Mouse (Mus musculus) MEL (cell line): ENCODE data around the gene Eef1akmt2.

ENCODE experiments used
- BHLHE40 ChIP-seq: IDR thresholded peaks from 2 replicates; pipeline ENCODE4 v1.6.1; 2012; ENCODE audit warnings: low read depth, mild to moderate bottlenecking, inconsistent platforms, low read length, improper control_type of control experiment, borderline replicate concordance
- CHD2 ChIP-seq: IDR thresholded peaks from 2 replicates; pipeline ENCODE4 v1.6.1; 2011; ENCODE audit warnings: low read length, improper control_type of control experiment
- CTCF ChIP-seq, 3 experiments: IDR thresholded peaks in 2 of 3; conservative IDR thresholded peaks in 1 of 3; 2 replicates each; pipeline ENCODE4 v1.5.1; 2011 to 2012; ENCODE audit warnings: low read length in 3 of 3, low read depth in 2 of 3, mild to moderate bottlenecking in 2 of 3, improper control_type of control experiment in 1 of 3, inconsistent platforms in 1 of 3, mixed read lengths in 1 of 3, moderate library complexity in 1 of 3; ENCODE audit not compliant: control insufficient read depth in 1 of 3, insufficient read depth in 1 of 3, poor library complexity in 1 of 3, severe bottlenecking in 1 of 3
- POLR2A ChIP-seq, 2 experiments: IDR thresholded peaks; 2 replicates each; pipeline ENCODE4 v1.6.1; 2011 to 2012; ENCODE audit warnings: low read length in 2 of 2, mild to moderate bottlenecking in 2 of 2, control low read depth in 1 of 2, improper control_type of control experiment in 1 of 2, low read depth in 1 of 2, moderate library complexity in 1 of 2; ENCODE audit not compliant: control insufficient read depth in 1 of 2, insufficient read depth in 1 of 2, poor library complexity in 1 of 2
- USF1 ChIP-seq: IDR thresholded peaks from 2 replicates; pipeline ENCODE4 v1.6.1; 2014; ENCODE audit warnings: low read depth, mild to moderate bottlenecking, inconsistent platforms, low read length, improper control_type of control experiment, moderate library complexity
- ZC3H11A ChIP-seq: IDR thresholded peaks from 2 replicates; pipeline ENCODE4 v1.6.1; 2012; ENCODE audit warnings: low read depth, mild to moderate bottlenecking, inconsistent platforms, low read length, improper control_type of control experiment
- ZNF384 ChIP-seq: IDR thresholded peaks from 2 replicates; pipeline ENCODE4 v1.6.1; 2012; ENCODE audit warnings: low read depth, mild to moderate bottlenecking, inconsistent platforms, low read length, improper control_type of control experiment

DNA sequence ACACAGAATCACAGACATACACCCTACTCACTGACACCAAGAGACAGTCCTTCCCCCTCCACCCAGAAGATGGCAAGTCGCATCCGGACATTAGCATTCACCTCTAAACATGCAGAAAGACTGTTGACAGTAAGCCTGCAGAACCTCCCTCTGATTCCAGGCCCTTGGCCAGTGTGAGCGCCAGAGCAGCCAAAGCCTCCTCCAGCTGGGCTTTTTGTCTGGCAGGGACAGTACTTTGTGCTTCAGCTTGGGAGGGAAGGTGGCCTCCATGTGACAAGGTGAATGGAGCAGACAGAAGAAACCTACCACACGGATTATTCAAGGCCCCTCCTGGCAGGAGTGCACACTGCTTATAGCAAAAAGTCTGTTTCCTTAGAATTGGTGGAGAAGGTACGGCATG is 46.2 kb downstream of the Eef1akmt2 start:
- TF ChIP-seq BHLHE40 (no peak), ZC3H11A (no peak), CTCF (IDR thresholded peaks at IDR 0.05 in 2 of 3, conservative IDR thresholded peaks at IDR 0.05 in 1 of 3; ENCODE audit: control insufficient read depth in 1 of 3, insufficient read depth in 1 of 3, low read depth in 2 of 3, low read length in 3 of 3, poor library complexity in 1 of 3, severe bottlenecking in 1 of 3) (no peak), POLR2A (IDR thresholded peaks at IDR 0.05; ENCODE audit: control insufficient read depth in 1 of 2, insufficient read depth in 1 of 2, low read depth in 1 of 2, low read length in 2 of 2, poor library complexity in 1 of 2) (no peak), CHD2 (no peak), ZNF384 (no peak), USF1 (no peak)
